Mouse (Mus musculus) kidney, postnatal 14 days (tissue): ENCODE results near the gene Ttc24.
A peak's percentile ranks its signal among the peaks of the same experiment; 100 is the strongest.

Experiments used
- DNase-seq: peaks from one replicate; pipeline ENCODE4 v3.0.0; 2022; ENCODE audit warnings: mixed read lengths

The Ttc24 gene

DNA sequence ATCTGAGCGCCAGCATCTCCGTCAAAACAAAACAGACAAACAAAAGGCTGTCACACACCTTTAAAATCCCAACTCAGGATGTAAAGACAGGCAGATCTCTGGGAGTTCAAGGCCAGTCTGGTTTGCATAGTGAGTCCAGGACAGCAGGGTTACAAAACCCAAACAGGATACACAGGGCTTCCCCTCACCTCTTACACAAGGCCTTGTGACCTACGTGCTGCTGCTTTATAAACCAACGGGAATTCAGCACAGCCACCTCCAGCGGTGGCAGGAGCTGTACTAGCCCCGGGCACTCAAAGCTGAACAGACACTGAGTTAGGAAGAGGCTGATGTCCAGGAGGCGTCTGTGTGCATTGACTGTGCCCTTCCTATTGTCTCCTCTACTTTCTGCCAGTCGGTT is 663 bp downstream of the Ttc24 start:
- no peak for DNase-seq

DNA sequence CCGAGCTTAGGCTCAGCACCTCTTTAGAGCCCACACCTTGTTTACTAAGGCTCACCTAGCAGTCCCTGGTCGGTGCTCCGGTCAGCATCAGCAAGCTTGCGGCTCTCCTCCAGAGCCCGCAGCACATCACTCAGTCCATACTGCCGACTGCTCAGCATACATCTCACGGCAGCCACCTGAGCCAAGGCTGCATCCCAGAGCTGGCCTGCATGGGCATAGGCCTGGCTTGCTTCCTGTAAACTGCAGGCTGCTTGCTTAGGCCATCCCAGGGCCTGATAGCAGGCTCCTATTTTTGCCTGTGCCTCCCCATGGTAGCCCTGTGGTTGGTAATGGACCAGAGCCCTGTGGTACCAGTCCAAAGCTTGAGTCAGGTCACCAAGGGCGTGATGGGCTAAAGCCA is 3.3 kb downstream of the Ttc24 start:
- no peak for DNase-seq

DNA sequence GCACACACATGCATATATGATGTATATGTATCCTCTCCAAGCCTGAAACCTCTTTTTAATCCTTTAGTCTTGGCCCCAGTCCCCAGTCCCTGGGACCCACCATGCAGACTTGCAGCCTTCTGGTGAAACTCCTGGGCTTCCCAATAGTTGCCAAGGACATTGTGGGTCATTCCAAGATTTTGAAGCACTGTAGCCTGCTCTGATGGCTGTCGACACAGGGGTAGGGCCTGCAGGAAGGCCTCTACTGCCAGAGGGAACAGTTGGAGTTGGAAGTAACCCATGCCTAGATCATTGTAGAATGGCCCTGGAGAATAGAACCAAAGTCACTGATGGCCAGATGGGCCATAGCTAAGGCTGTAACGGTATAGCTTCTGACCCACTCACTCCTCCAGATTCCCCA is 3.8 kb downstream of the Ttc24 start:
- no peak for DNase-seq

DNA sequence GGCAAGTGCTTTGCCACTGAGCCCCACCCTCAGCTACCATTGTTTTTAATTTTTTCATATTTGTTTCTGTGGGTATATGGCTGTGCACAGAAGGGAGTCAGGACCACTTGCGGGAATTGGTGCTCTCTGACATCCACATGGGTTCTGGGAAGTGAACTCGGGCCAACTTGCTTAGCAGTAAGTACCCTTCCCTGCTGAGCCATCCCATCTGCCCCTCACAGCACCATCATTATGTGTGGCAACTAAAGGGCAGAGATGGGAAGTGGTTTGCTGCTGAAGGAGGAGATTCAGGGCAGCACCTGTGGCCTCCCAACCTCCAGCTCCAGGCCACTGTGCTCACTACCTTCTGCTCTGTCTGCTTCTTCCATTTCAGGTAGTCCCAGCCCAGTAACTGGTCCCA is 4.5 kb downstream of the Ttc24 start:
- DNase-seq = no peak

DNA sequence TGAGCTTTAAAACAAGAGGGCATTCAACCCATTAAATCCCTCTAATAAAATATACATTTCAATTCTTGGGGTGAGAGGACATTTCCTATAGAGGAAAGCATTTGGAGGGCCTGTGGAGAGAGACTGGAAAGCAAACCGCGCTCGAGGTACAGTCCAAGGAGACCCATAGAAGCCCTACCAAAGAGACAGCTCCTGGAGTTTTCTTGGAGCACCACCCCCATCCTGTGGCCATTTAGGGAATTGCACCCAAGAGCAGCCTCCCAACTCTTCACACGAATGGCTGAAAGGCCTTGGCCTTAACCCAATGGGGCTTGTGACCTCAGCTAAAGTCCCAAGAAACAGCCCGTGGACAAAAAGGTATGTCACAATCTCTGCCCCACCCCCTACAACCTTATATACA is 6.3 kb downstream of the Ttc24 start:
- peak; percentile 89 for DNase-seq

DNA sequence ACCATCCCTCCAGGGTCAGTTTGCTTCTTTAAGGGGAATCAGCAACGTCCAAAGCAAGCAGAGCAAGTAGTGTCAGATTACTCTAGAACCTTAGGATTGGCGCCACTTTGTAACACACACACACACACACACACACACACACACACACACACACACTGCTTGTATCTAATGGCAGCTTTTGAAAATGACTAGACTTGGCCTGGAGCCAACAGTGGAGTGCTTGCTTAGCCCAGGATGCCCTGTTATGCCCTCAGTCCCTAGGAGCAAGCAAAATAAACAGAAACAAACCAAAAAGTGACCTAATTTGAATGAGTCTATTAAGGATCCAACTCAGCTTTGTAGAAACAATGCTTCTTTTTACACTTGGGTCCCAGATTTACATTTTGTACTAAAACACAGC is 9.7 kb downstream of the Ttc24 start:
- peak; percentile 13 for DNase-seq

DNA sequence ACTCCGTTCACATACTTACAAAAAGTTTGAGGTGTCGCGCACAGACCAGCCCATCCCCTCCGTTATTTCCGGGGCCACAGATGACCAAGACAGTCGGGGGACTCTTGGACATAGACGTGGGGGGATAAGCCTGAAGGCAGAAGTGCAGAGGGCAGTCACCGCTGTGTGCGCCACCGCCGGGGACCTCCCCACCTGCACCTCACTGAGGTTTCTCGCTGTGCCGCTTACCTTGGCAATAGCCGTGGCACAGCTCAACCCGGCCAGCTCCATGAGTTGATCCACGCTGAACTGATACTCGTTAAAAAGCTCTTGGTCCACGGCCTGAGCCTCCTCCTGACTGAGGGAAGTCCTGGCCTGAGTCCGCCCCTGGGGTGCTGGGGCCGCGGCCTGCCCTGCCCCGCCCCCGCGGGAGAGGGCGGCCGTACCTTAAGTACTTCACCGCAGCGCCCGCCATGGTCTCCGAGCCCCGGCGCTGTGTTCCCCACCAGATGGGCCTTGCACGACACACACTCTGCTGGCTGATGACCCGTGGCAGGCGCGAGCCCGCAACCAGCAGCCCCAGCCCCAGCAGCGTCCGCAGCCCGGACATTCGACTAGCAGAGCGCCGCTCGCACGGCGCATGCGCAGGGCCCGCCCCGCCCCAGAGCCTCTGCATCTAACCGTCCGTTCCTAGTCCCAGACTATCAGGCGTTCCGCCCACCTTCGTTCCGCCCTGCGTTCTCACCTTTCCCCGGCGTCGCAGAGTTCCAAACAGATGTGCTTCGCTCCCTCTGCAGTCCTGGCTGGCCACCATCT is 20.0 kb downstream of the Ttc24 start, which contains the start of gene Naxe:
Gene Naxe, minus strand, starts transcription at position 594 of the 795 bp plus-strand sequence.
- peak; percentile 92 for DNase-seq

DNA sequence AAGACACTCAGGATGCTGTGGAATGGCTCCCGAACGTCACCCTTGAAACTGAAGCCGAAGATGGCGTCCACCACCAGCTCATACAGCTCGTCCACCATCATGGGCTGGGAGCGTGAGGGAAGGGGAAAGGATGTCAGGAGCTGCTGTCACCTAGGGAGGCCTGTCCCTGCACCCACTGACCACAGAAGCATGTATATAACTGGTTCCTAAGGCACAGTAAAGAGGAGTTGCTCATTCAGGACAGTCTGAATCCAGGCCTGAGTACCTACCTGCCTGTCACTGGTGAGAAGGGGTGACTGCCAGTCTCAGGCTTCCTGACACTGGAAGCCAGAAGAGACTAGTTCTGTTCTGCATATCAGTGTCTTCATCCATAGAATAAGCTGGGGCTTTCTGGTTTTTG is 21.1 kb downstream of the Ttc24 start:
- DNase-seq = no peak

DNA sequence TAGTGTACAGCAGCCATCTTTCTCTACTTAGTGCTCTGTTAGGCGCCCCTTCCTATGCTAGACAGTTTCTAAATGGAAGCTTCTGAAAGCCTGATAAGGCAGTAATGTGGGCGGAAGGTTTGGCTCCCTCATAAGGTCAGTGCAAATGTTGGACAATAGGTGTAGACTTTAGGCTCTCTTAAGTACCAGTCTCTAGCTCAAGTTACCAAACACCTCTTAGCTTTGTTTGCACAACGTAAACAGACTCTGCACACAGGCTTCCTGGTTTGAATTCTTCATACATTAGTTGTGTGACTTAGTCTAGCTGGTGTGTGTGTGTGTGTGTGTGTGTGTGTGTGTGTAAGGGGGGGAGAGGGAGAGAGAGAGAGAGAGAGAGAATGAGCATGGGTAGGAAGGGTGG is 28.6 kb downstream of the Ttc24 start:
- DNase-seq = no peak

DNA sequence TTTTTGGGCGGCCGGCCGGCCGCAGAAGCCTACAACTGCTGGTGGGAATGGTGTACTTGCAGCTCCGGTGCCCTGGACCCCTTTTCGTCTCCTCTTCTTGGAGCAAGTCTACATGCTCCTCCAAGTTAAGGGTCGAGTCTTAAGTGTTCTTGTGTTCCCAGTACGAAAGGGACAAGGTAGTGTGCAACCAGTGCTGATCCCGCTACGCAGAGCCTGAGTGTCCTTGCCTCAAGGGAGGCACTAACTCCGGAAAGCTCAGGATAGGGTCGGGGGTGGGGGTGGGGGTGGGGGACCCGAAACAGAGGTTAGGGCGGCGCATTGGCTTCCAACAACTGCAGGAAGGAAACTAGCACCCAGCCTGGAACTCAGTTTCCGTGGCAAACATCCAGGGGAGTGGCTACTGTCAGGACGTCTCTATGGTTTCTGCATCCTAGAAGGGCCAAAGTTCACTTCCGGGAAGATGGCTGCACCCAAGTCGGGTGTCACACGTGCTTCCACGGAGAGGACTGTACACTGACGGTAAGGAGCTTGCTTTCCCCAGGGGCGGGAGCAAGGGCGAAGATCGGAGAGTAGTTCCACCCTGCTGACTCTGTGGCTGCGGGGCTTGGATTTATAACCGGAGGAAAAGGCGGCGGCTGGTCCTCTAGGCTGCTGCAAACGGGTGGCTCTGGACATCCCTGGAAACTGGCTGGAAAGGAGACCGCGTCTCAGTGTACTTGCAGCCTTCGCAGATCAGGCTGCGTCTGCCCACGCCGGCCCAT is 35.3 kb downstream of the Ttc24 start, which contains the start of gene Gpatch4:
Gene Gpatch4, plus strand, starts transcription at position 448 of the 761 bp plus-strand sequence.
- DNase-seq = peak; percentile 94

DNA sequence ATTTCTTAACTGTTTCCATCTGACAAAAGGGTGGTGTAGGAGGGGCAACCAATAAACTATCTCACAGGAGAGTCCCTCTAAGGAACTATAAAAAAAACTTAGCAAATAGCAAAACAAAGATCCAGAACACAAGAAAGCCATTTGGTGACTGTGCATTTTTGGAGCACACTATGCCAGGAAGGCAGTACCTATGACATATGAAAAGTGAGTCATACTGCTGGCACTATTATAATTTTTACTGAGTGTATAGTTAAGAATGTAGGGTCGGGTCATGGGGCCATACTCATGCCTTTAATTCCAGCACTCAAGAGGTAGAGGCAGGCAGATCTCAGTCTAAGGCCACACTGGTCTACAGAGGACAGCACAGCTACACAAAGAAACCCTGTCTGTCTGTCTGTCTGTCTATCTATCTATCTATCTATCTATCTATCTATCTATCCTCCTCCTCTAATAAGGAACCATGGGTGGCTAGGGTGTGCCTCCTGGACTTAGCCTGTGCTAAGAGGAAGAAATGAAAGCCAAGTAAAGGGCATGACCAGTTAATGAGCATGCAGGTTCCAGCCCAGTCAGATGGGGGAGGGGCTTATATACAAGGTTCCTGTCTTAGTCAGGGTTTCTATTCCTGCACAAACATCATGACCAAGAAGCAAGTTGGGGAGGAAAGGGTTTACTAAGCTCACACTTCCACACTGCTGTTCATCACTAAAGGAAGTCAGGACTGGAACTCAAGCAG is 42.4 kb downstream of the Ttc24 start:
- no peak for DNase-seq

DNA sequence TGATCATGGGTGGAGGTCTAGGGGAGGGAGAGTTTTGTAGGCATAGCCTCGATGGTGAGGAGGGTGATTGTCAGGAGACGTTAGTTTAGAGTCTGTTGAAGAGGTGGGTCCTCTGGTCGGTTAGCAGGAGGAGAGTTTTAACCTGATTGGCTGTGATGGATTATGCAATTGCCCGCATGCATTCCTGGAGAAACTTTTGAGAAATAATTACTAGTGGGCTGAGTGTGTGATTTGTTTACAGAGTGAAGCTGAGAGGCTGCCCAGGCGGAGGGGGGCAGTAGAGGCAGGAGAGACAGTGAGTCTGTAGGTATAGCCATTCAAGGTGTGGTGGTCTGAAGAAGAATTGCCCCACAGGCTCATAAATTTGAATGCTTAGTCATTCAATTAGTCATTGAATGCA is 44.6 kb downstream of the Ttc24 start:
- DNase-seq = no peak

DNA sequence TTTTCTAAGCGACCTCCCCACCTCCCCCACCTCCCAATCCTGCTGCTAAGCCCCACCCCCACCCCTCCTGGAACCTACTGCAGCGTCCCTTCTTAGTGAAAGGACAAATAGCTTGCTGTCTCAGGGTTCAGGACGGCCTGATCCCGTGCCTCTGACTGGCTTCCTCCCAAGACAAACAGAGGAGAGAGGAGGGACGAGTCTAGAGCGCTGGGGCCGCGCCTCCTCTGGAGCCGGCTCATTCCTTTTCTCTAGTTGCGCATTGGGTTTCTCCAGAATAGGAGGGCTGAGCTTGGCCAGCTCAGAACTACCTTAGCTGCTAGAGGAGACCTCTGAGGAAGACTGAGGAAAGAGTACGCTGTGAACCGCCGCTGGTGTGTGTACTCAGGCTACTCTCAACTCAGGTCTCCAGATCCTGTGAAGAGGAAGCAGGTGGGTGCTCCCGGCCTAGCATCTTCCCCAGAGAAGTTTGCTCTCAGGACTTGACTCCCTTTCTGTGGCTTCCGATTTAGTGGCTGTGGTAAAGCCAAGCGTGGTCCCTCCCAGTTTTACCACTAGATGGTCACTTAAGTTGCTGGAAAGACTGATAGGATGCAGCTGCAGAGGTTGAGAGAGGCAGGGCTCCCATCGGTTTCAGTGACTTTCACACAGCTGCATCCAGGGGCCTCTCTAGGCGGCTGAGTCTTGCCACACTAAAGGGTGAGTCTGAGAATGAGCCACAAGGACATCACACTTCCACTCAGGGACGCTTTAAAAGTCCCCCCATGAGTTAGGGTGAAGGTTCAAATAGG is 47.3 kb downstream of the Ttc24 start:
- peak; percentile 72 for DNase-seq

DNA sequence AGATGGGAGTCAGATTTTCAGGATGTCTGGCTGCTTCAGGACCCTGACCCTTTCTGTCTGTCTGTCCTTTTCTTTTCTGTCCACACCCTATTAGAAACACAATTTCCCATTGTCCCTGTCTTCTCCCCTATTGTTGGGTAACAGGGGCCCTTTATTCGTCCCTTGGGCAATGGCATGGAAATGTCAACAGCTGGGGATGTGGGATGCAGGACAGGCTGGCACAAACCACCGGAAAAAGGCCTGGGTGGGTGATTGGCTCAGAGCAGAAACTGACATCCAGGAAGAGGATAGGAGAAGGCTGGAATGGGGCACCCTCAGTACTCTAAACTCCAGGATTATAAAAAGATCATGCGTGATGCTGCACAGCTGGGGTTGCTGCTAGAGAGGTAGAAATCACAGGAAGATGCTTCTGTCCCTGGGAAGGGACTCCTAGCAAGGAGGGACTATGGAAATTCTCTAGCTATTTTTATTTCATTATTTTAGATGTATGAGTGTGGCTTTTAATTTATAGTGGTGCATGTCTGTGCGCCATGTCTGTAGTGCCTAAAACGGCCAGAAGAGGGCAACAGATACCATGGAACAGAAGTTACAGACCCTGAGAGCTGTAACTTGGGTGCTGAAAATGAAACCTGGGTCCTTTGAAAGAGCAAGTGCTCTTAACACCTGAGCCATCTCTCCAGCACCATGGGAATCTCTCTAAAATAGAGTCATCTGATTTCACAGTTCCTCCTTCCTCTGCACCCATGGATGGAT is 50.5 kb downstream of the Ttc24 start, which contains the start of gene Hapln2:
Gene Hapln2, minus strand, starts transcription at position 150 of the 753 bp plus-strand sequence.
- DNase-seq = no peak

DNA sequence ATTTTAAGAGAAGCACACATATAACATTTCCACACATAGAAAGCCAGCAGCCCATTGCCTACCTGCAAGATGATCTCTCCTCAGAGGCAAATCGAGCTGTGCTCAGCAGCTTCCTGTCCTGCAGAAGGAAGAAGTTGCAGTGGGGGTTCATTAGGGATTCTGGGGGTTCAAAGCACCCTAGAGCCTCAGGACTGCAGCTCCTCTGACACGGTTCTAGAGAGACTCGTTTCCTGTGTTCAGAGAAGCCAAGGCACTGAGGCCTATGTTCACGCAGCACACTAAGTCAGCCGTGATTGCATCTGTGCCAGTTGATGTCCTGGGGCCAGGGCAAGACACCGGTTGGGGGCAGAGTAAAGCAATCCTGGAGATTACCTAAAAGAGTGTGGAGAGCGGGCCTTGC is 51.3 kb downstream of the Ttc24 start:
- no peak for DNase-seq

DNA sequence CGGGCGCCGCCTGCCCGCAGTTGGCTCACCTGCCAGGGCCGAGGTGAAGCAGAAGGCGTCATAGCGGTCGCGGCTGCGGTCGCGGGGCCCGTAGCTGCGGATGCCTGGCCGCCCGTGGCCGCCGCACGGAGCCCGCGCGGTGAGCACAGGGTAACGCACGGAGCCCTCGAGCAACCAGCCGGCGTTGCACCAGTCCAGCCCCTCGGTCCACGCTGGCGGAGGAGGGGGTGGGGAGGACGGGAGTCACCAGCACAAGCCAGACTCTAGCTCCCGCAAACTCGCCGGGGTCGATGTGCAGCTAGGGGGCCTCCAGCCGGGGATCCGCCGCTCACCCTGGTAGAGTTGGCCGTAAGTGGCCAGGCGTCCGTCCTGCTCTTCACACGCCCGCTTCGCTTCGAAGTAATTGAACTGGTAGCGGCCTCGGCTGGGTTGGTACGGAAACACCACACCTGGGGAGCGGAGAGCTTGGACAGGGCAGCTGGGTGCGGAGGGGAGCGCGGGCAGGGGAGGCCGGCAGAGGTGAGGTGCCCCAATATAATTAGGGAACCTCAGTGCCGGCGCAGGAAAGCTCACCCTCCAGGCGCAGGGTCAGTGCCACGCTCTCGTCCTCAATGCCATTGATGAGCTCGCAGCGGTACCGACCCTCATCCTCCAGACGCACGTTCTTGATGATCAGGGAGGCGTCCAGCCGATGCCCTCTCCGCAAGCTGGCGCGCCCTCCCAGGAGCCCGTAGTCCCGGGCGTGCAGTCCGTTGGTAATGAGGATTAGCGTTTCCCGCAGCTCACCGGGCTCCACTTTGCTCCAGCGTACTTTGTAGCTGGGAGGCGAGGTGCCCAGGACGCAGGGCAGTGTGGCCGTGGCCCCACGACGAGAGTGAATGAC is 54.7 kb downstream of the Ttc24 start:
- no peak for DNase-seq

DNA sequence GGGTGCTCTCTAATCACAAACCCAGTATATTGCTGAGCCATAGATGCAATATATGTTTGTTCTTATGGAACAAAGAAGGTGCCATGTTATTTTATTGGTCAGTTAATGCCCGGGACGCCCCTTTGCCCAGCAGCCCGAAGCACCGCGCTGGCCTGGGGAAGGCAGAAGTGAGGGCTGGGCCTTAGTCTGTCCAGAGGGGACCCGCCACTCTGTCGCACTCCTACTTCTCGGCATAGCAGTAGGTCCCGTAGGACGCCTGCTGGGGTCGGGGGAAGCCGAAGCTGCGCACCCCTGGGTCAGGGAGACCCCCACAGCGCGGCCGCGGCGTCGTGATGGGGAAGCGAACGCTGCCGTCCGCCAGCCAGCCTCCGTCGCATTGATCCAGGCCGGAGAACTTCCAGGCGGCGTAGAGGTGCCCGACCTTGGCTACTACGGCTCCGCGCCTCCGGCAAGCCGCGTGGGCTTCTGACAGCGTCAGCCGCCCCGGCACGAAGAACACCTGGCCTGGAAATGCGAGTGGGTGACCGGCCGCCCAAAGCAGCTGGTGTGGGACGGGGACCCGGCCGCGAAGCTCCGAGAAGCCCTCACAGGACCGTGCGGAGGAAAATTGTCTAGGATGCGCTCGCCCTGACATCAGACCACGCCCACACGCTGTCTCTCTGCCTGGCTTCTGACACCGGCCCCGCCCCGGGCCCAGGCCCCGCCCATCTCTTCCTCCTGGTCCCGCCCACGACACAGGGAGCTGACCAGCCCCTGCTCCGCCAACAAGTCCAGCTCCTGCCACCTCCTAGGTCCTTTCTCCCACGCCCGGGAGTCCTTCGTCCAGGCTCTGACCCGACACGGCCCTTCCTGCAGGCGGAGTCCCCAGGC is 55.5 kb downstream of the Ttc24 start:
- peak; percentile 96 for DNase-seq
